Mouse (Mus musculus) kidney, adult 2 months (tissue): ENCODE results near the gene Rbm20.

Source experiments
- CTCF ChIP-seq: fragments of 200-500 bp; conservative IDR thresholded peaks from 2 replicates; pipeline ENCODE4 v1.5.1; 2011; ENCODE audit warnings: low read depth, mild to moderate bottlenecking, control low read depth, low read length, moderate library complexity, mixed read lengths; ENCODE audit not compliant: insufficient read depth, insufficient read length
- POLR2A ChIP-seq: fragments of 200-500 bp; IDR thresholded peaks from one replicate; pipeline ENCODE4 v1.6.1; 2011; ENCODE audit warnings: low read depth, low read length, control low read depth

DNA sequence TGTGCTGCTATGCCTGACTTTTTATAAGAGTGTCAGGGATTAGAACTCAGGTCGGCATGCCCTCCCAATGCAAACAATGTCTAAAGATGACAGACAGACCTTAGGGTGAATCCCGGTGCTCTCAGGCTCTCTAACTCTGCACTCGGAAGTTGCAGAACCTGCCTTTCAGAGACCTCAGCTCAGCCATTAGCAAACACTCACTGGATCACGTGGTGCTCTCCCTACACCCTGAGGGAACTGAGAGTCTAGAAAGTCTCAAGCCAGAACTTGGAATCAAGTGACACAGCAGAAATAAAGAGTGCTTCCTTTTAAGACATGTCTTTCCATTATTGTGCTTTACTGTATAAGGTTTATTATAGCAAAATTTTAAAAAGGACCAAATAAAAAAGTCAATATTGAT, 177.9 kb downstream of the Rbm20 start:
- no peak for TF ChIP-seq CTCF
- TF ChIP-seq POLR2A: no peak
